Mouse (Mus musculus): Measurements from ENCODE around the gene Tead1.

GRCm38 (mm10) chr7:112830946-112831345, 151.8 kb downstream of the Tead1 start:
- no peak for TF ChIP-seq CTCF (IDR thresholded peaks at IDR 0.05; ENCODE audit: borderline replicate concordance, control insufficient read depth, extremely low read depth, insufficient read depth, low read length, poor library complexity)
- TF ChIP-seq POLR2A (IDR thresholded peaks at IDR 0.05; ENCODE audit: control insufficient read depth, extremely low read depth, insufficient read depth, low read length, poor library complexity): no peak
